Mouse (Mus musculus): ENCODE data around the gene Txndc2. TPM values are rescaled to one million over a fixed set of nuclear protein-coding genes. Genes with fewer than 3 reads are reported as not detected.

Txndc2 gene
- polyA plus RNA-seq, 1 experiment: not detected

DNA sequence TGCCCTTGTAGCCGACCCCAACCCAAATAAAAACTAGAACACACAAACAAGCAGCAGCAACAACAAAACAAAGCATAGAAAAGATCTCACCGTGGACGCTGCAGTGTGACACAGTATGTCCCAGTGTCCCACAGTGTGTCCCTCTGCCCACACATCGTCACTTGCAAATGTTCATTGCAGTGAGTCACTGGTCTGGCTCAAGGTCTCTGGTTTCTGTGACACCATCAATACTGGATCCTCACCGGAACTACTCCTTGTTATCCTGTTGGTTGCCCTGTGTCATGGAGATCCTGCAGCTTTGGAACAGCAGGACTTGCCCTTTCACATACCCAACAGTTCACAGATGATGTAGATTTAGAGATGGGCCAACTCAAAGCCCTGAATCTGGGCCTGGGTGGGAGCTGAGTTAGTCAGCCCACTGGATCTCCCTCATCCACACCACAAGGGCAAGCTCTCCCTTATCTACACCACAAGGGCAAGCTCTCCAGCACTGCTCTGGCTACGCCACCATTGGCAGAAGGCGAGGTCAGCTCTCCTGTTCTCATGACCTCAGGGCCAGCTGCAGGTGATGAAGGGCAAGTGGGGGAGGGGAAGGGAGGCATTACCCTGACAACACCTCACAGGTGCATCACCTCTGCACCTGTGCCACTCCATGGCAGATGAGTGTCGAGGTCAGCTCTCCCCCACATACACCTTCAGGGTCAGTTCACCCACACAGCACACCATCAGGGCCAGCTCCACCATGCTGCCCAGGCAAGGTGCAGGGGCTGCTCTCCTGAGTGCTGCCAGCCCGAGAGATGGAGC, 6.6 kb upstream of the Txndc2 start:
- TF ChIP-seq CTCF (IDR thresholded peaks at IDR 0.05; ENCODE audit: borderline replicate concordance, control insufficient read depth, extremely low read depth, insufficient read depth, low read length, poor library complexity) (no peak), POLR2A (IDR thresholded peaks at IDR 0.05; ENCODE audit: control insufficient read depth, extremely low read depth, insufficient read depth, low read length, poor library complexity) (no peak)
- no peak overlapping the region for H3K4me3 ChIP-seq (ENCODE audit: control insufficient read depth, insufficient read depth, low read length)
- WGBS: 91% methylated on average over 9 of the region's 9 CpGs
- H3K4me1 ChIP-seq (replicated peaks; ENCODE audit: control insufficient read depth, insufficient read depth, low read length): peaks cover 6% of the 10 kb centered on the region; the same call in 1 of the 2 replicates
- no peak for DNase-seq
- H3K36me3 ChIP-seq (ENCODE audit: control insufficient read depth, insufficient read depth, low read length): no peaks in the 10 kb centered on the region
- H3K27ac ChIP-seq (ENCODE audit: control insufficient read depth, insufficient read depth, low read length): no peak overlapping the region
- no peaks in the 10 kb centered on the region for H3K27me3 ChIP-seq (ENCODE audit: control insufficient read depth, insufficient read depth, low read length)

DNA sequence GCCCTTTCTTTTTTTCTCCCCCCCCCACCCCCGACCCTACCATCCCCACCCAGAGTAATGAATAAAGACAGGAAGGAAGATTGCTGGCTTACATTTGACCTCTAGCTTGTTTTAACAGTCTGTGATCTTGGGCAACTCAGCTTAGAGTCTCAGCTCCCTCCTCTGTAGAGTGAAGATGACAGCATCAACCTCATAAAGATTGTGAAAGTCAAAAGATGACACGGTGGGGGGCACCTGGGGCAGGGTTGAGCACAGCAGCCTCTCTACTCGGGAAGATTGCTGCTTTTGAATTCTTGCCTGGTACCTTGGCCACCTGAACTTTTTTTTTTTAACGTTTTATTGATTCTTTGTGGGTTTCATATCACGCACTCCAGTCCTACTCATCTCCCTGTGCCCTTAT, 6.0 kb upstream of the Txndc2 start:
- Histone ChIP-seq H3K27me3 (ENCODE audit: control insufficient read depth, insufficient read depth, low read length) (no peaks in the 10 kb centered on the region), H3K27ac (ENCODE audit: control insufficient read depth, insufficient read depth, low read length) (no peak overlapping the region), H3K36me3 (ENCODE audit: control insufficient read depth, insufficient read depth, low read length) (no peaks in the 10 kb centered on the region), H3K4me1 (replicated peaks; ENCODE audit: control insufficient read depth, insufficient read depth, low read length) (peaks cover 6% of the 10 kb centered on the region; the same call in 1 of the 2 replicates), H3K4me3 (ENCODE audit: control insufficient read depth, insufficient read depth, low read length) (no peak overlapping the region)
- TF ChIP-seq POLR2A (IDR thresholded peaks at IDR 0.05; ENCODE audit: control insufficient read depth, extremely low read depth, insufficient read depth, low read length, poor library complexity): no peak
- no peak for DNase-seq
- WGBS: 52% methylated on average over 5 of the region's 5 CpGs

DNA sequence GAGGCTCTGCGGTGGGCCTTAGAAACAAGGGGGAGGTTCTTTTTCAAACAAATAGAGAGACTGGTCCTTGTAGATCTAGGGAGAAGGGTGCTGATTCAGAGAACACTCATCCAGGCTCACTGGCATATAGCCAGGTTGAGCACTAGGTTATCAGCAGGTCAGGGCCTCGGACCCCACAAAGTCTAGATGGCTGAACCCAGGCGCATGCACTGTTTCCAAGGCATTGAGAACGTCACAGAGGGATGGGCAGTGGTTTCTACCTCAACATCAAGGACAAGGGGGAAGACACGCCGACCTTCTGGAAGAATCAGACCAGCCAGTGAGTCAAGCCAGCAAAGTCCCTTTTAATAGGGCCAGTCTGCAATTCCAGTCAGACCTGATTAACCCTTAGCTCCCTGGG, 5.3 kb upstream of the Txndc2 start:
- no peaks in the 10 kb centered on the region for H3K27me3 ChIP-seq (ENCODE audit: control insufficient read depth, insufficient read depth, low read length)
- H3K27ac ChIP-seq (ENCODE audit: control insufficient read depth, insufficient read depth, low read length): no peak overlapping the region
- WGBS: 95% methylated on average over 6 of the region's 6 CpGs
- TF ChIP-seq CTCF (IDR thresholded peaks at IDR 0.05; ENCODE audit: borderline replicate concordance, control insufficient read depth, extremely low read depth, insufficient read depth, low read length, poor library complexity): no peak
- no peak for TF ChIP-seq POLR2A (IDR thresholded peaks at IDR 0.05; ENCODE audit: control insufficient read depth, extremely low read depth, insufficient read depth, low read length, poor library complexity)
- no peaks in the 10 kb centered on the region for H3K36me3 ChIP-seq (ENCODE audit: control insufficient read depth, insufficient read depth, low read length)
- H3K4me3 ChIP-seq (ENCODE audit: control insufficient read depth, insufficient read depth, low read length): no peak overlapping the region
- peaks cover 6% of the 10 kb centered on the region; the same call in 1 of the 2 replicates for H3K4me1 ChIP-seq (replicated peaks; ENCODE audit: control insufficient read depth, insufficient read depth, low read length)
- DNase-seq: no peak

DNA sequence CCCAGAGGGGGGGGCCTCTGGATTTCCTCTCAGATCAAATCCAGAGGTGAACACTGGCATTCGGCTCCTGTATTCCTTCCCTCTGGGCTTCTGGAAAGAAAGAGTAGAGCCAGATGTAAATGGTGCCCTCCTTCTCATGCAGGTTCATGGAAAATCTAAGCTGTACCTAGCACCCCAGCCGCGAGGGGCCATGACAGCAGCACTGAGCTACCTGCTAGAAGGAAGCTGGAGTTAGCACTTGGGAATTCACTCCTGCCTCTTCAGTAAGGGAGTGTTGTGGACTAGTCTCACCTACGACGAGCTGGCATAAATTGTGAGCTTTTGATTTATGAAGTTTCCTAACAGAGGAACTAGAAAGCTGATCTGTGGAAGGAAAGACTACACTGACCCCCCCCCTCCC, 1.6 kb upstream of the Txndc2 start:
- WGBS: 89% methylated on average over 5 of the region's 5 CpGs
- Histone ChIP-seq H3K27ac (ENCODE audit: control insufficient read depth, insufficient read depth, low read length) (no peak overlapping the region), H3K4me1 (replicated peaks; ENCODE audit: control insufficient read depth, insufficient read depth, low read length) (0 out of 2 replicates have a peak, but pooled peaks cover under 1% of the 10 kb centered on the region), H3K36me3 (ENCODE audit: control insufficient read depth, insufficient read depth, low read length) (no peaks in the 10 kb centered on the region), H3K27me3 (ENCODE audit: control insufficient read depth, insufficient read depth, low read length) (no peaks in the 10 kb centered on the region), H3K4me3 (ENCODE audit: control insufficient read depth, insufficient read depth, low read length) (no peak overlapping the region)
- no peak for DNase-seq
- no peak for TF ChIP-seq CTCF (IDR thresholded peaks at IDR 0.05; ENCODE audit: borderline replicate concordance, control insufficient read depth, extremely low read depth, insufficient read depth, low read length, poor library complexity)
- TF ChIP-seq POLR2A (IDR thresholded peaks at IDR 0.05; ENCODE audit: control insufficient read depth, extremely low read depth, insufficient read depth, low read length, poor library complexity): no peak

DNA sequence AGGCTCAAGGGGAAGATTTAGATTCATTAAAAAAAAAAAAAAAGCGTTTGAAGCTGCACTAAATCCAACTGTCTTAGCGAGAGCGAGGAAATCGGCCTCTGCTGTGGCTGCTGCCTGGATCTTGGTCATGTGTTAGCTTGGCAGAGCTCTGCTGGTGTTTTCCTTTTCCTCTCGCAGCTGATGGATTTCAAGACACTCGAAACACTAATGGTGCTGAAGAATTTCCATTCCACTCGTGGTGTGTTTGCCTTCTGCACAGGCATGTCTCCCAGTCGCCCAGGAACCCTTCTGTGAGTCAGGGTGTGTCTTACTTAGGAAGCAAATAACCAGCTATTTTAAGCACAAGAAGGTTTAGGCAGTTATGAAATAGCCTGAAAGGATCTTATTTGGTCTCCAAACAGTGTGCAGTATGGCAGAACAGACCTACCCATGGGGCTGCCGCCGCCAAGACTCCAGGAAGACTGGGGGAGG, 1.1 kb upstream of the Txndc2 start:
- 61% methylated on average over 10 of the region's 10 CpGs for WGBS
- no peak for DNase-seq
- Histone ChIP-seq H3K27ac (ENCODE audit: control insufficient read depth, insufficient read depth, low read length) (no peak overlapping the region), H3K4me3 (ENCODE audit: control insufficient read depth, insufficient read depth, low read length) (no peak overlapping the region), H3K36me3 (ENCODE audit: control insufficient read depth, insufficient read depth, low read length) (no peaks in the 10 kb centered on the region), H3K4me1 (replicated peaks; ENCODE audit: control insufficient read depth, insufficient read depth, low read length) (no peaks in the 10 kb centered on the region), H3K27me3 (ENCODE audit: control insufficient read depth, insufficient read depth, low read length) (no peaks in the 10 kb centered on the region)
- TF ChIP-seq POLR2A (IDR thresholded peaks at IDR 0.05; ENCODE audit: control insufficient read depth, extremely low read depth, insufficient read depth, low read length, poor library complexity) (no peak), CTCF (IDR thresholded peaks at IDR 0.05; ENCODE audit: borderline replicate concordance, control insufficient read depth, extremely low read depth, insufficient read depth, low read length, poor library complexity) (no peak)

DNA sequence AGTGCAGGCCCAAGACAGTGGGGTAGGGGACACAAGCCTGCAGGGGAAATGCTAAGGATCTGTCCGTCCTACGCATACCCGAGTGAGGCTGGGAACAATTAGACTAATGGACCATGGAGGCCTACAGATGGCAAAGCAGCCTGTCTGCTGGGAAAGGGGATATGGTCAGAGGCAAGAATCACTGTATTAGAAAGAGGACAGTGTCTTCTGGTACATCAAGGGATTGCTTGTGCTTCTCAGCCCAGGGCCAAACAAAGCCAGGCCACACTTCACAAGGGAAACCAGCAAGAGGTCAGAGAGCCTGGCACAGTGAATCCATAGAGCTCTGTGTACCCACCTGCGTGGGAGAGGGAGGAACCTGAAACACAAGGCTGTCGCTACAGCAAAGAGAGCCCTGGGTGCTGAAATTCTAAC, 617 bp upstream of the Txndc2 start:
- H3K27ac ChIP-seq (ENCODE audit: control insufficient read depth, insufficient read depth, low read length): no peak overlapping the region
- no peak for TF ChIP-seq CTCF (IDR thresholded peaks at IDR 0.05; ENCODE audit: borderline replicate concordance, control insufficient read depth, extremely low read depth, insufficient read depth, low read length, poor library complexity)
- TF ChIP-seq POLR2A (IDR thresholded peaks at IDR 0.05; ENCODE audit: control insufficient read depth, extremely low read depth, insufficient read depth, low read length, poor library complexity): no peak
- H3K27me3 ChIP-seq (ENCODE audit: control insufficient read depth, insufficient read depth, low read length): no peaks in the 10 kb centered on the region
- H3K4me1 ChIP-seq (replicated peaks; ENCODE audit: control insufficient read depth, insufficient read depth, low read length): no peaks in the 10 kb centered on the region
- H3K36me3 ChIP-seq (ENCODE audit: control insufficient read depth, insufficient read depth, low read length): no peaks in the 10 kb centered on the region
- 87% methylated on average over 5 of the region's 5 CpGs for WGBS
- no peak overlapping the region for H3K4me3 ChIP-seq (ENCODE audit: control insufficient read depth, insufficient read depth, low read length)
- DNase-seq: no peak

Measured in thymus, adult 2 months (tissue).